Mouse (Mus musculus): ENCODE results near the gene Tmem125. TPM values are rescaled to one million over a fixed set of nuclear protein-coding genes. Genes with fewer than 3 reads are reported as not detected.
A peak's percentile ranks its signal among the peaks of the same experiment; 100 is the strongest.

Gene Tmem125
- polyA plus RNA-seq (2014; fragmentation: Nextera tagmentation; extraction: Ambion mirVana), result not detected in 2 replicates

- no peaks in the 10 kb centered on the region for H3K36me3 ChIP-seq (ENCODE audit: control insufficient read depth, insufficient read depth, low read length)
- H3K9ac ChIP-seq (ENCODE audit: low read length), result peak within 1 kb of the TSS; percentile 32
- no peaks in the 10 kb centered on the region for H3K27me3 ChIP-seq (replicated peaks; ENCODE audit: control insufficient read depth, insufficient read depth, low read length)
- peaks cover 5% of the 10 kb centered on the region; the same call in 1 of the 2 replicates for H3K4me1 ChIP-seq (ENCODE audit: control insufficient read depth, insufficient read depth, low read length)
- no peak for ATAC-seq
- no peak for DNase-seq (ENCODE audit: low spot score)
- peak within 1 kb of the TSS; percentile 55 for H3K4me2 ChIP-seq (ENCODE audit: low read length)
- no peak within 1 kb of the TSS for H3K27ac ChIP-seq (ENCODE audit: low read depth, low read length)
- peak within 1 kb of the TSS; percentile 20 for H3K4me3 ChIP-seq (ENCODE audit: low read depth, low read length)
- no peaks in the 10 kb centered on the region for H3K9me3 ChIP-seq (replicated peaks; ENCODE audit: control insufficient read depth, low read length)
- 1% methylated on average over 24 of the region's 24 CpGs for WGBS
Observed at GRCm38 (mm10) chr4:118543592-118544260, at the start of gene Tmem125. TSS of gene Tmem125 (minus strand) at chr4:118544044.

DNA sequence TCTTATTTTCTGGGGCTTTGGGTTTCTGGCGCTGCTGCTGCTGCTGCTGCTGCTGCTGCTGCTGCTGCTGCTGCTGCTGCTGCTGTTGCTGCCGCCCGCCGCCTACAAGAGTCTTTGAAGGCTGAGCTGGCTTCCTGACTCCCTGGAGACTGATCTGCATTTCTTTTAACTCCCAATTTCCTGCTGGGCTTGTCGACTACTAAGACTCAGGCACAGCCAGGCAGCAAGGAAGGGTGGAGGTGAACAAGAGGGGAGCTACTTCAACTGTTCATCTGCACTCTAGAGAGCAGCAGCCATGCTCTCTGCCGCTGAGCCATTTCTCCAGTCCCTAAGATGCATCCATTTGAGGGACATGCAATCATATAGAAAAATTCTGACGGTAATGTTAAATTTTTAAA is 45.9 kb upstream of the Tmem125 start:
- Histone ChIP-seq H3K27me3 (replicated peaks; ENCODE audit: control insufficient read depth, insufficient read depth, low read length) (no peaks in the 10 kb centered on the region), H3K4me2 (ENCODE audit: low read length) (no peak overlapping the region), H3K27ac (ENCODE audit: low read depth, low read length) (no peak overlapping the region), H3K4me3 (ENCODE audit: low read depth, low read length) (no peak overlapping the region), H3K4me1 (ENCODE audit: control insufficient read depth, insufficient read depth, low read length) (no peaks in the 10 kb centered on the region; the same call in 1 of the 2 replicates), H3K9me3 (replicated peaks; ENCODE audit: control insufficient read depth, low read length) (no peaks in the 10 kb centered on the region), H3K36me3 (ENCODE audit: control insufficient read depth, insufficient read depth, low read length) (no peaks in the 10 kb centered on the region), H3K9ac (ENCODE audit: low read length) (no peak overlapping the region)
- DNase-seq (ENCODE audit: low spot score) (peak; percentile 32), ATAC-seq (0 out of 2 replicates have a peak, but pooled peaks have one; percentile 32)
- 9% methylated on average over 7 of the region's 7 CpGs for WGBS

DNA sequence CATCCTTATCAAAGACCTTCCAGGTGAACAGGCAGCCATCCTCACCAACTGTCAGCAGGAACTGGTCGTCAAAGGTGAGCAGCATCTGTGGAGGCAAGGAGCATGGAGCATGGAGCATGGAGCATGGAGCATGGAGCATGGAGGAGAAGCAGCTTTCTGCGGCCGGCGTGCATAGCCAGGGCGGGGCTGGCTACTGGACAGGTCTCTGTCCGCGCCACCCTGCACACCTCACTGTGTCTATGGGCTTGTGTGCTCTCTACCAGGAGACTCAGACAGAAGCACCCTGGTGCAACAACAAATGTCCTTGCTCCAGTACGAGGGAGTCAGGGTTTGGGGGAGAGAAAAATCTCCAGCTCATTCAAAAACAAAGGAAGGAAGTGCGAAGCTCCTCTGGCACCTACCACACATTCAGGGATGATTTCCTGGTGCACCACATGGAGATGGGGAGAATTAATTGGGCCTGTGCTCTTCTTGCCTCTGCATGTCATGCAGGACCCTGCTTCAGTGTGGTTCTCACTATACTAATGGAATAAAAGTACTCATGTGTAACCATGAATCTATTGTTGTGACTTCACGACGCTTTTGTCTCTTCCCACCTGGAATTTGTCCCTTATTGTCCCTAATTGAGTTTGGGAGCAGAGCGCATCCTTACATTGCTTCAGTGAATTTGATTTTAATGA is 45.3 kb upstream of the Tmem125 start:
- no peaks in the 10 kb centered on the region; the same call in 1 of the 2 replicates for H3K4me1 ChIP-seq (ENCODE audit: control insufficient read depth, insufficient read depth, low read length)
- H3K36me3 ChIP-seq (ENCODE audit: control insufficient read depth, insufficient read depth, low read length), result no peaks in the 10 kb centered on the region
- no peak overlapping the region for H3K4me3 ChIP-seq (ENCODE audit: low read depth, low read length)
- H3K9me3 ChIP-seq (replicated peaks; ENCODE audit: control insufficient read depth, low read length), result no peaks in the 10 kb centered on the region
- ATAC-seq, result no peak
- WGBS, result 58% methylated on average over 12 of the region's 12 CpGs
- no peak overlapping the region for H3K4me2 ChIP-seq (ENCODE audit: low read length)
- H3K27me3 ChIP-seq (replicated peaks; ENCODE audit: control insufficient read depth, insufficient read depth, low read length), result no peaks in the 10 kb centered on the region
- DNase-seq (ENCODE audit: low spot score), result no peak
- peak overlapping the region; percentile 52; the same call in 1 of the 2 replicates for H3K27ac ChIP-seq (ENCODE audit: low read depth, low read length)
- H3K9ac ChIP-seq (ENCODE audit: low read length), result no peak overlapping the region; the same call in 1 of the 2 replicates

DNA sequence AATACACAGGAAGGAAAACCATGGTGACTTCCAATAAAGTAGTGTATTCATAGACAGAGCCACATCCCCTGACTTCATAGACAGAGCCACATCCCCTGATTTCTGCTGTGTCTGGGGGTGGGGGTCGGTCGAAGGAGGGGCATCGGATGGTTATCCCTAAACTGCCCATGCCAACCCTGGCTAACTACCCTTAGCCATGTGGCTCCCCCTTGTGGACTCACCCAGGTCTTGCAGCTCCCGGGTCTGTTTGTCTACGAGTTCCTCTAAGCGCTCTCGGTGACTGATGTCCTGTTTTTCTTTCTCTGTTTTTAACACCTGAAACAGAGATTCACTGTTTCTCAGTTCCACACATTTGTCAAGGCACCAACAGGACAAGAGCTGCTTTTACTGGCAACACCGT is 38.8 kb upstream of the Tmem125 start:
- Histone ChIP-seq H3K9ac (ENCODE audit: low read length) (no peak overlapping the region), H3K36me3 (ENCODE audit: control insufficient read depth, insufficient read depth, low read length) (no peaks in the 10 kb centered on the region), H3K27me3 (replicated peaks; ENCODE audit: control insufficient read depth, insufficient read depth, low read length) (no peaks in the 10 kb centered on the region), H3K9me3 (replicated peaks; ENCODE audit: control insufficient read depth, low read length) (no peaks in the 10 kb centered on the region), H3K4me1 (ENCODE audit: control insufficient read depth, insufficient read depth, low read length) (no peaks in the 10 kb centered on the region; the same call in 1 of the 2 replicates), H3K27ac (ENCODE audit: low read depth, low read length) (no peak overlapping the region), H3K4me3 (ENCODE audit: low read depth, low read length) (no peak overlapping the region), H3K4me2 (ENCODE audit: low read length) (no peak overlapping the region)
- DNase-seq (ENCODE audit: low spot score), result no peak
- no peak for ATAC-seq
- WGBS, result 95% methylated on average over 8 of the region's 8 CpGs

DNA sequence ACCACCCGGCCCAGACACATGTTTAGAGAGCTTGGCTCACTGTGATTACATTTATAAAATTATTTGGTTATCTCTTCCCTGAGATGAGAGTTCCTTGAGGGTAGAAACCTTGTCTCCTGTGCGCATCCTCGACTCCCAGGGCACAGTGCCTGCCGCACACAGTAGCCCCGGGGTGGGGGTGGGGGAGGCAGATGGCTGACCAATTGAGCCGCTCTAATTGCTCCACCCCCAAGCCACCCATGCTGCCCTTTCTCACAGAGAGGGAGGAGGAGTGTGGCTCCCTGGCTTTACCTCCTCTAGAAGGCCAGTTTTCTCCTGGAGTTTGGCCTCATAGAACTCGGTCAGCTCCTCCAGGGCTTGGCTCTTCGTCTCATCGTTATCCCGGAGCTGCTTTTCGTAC is 37.7 kb upstream of the Tmem125 start:
- WGBS, result 33% methylated on average over 11 of the region's 11 CpGs

DNA sequence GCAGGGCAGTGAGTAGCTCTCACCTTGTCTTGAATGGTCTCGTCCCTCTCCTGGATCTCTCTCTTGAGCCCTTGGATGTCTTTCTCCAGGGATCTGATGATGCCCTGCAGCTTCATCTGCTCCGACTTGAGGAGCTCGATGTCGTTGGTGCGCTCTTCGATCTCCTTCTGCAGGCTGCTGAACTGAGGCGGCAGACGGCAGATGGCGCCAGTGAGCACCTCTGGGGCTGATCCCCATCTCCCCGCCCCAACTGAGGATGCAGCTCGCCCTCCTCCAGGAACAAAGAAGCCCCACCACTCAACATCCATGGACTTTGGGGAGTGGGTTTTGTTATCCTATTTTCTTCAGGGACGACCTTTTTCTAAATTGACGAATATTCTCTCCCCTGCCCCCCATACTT is 35.5 kb upstream of the Tmem125 start:
- H3K36me3 ChIP-seq (ENCODE audit: control insufficient read depth, insufficient read depth, low read length), result no peaks in the 10 kb centered on the region
- 49% methylated on average over 13 of the region's 13 CpGs for WGBS
- no peak overlapping the region for H3K4me2 ChIP-seq (ENCODE audit: low read length)
- no peak overlapping the region for H3K9ac ChIP-seq (ENCODE audit: low read length)
- no peaks in the 10 kb centered on the region for H3K27me3 ChIP-seq (replicated peaks; ENCODE audit: control insufficient read depth, insufficient read depth, low read length)
- DNase-seq (ENCODE audit: low spot score), result peak; percentile 17
- no peak overlapping the region for H3K27ac ChIP-seq (ENCODE audit: low read depth, low read length)
- H3K9me3 ChIP-seq (replicated peaks; ENCODE audit: control insufficient read depth, low read length), result no peaks in the 10 kb centered on the region
- H3K4me3 ChIP-seq (ENCODE audit: low read depth, low read length), result no peak overlapping the region
- no peaks in the 10 kb centered on the region for H3K4me1 ChIP-seq (ENCODE audit: control insufficient read depth, insufficient read depth, low read length)
- no peak for ATAC-seq

More for the DNA sequence above, 37.7 kb upstream of the Tmem125 start:
- no peaks in the 10 kb centered on the region for H3K9me3 ChIP-seq (replicated peaks; ENCODE audit: control insufficient read depth, low read length)
- no peaks in the 10 kb centered on the region for H3K4me1 ChIP-seq (ENCODE audit: control insufficient read depth, insufficient read depth, low read length)
- no peaks in the 10 kb centered on the region for H3K36me3 ChIP-seq (ENCODE audit: control insufficient read depth, insufficient read depth, low read length)
- H3K27me3 ChIP-seq (replicated peaks; ENCODE audit: control insufficient read depth, insufficient read depth, low read length), result no peaks in the 10 kb centered on the region
- H3K27ac ChIP-seq (ENCODE audit: low read depth, low read length), result no peak overlapping the region
- no peak overlapping the region for H3K4me2 ChIP-seq (ENCODE audit: low read length)
- H3K4me3 ChIP-seq (ENCODE audit: low read depth, low read length), result no peak overlapping the region
- H3K9ac ChIP-seq (ENCODE audit: low read length), result no peak overlapping the region
- ATAC-seq (no peak), DNase-seq (ENCODE audit: low spot score) (no peak)

- WGBS, result 9% methylated on average over 6 of the region's 6 CpGs
- H3K27ac ChIP-seq (ENCODE audit: low read depth, low read length), result no peak overlapping the region
- no peaks in the 10 kb centered on the region for H3K27me3 ChIP-seq (replicated peaks; ENCODE audit: control insufficient read depth, insufficient read depth, low read length)
- no peaks in the 10 kb centered on the region for H3K9me3 ChIP-seq (replicated peaks; ENCODE audit: control insufficient read depth, low read length)
- no peak overlapping the region for H3K9ac ChIP-seq (ENCODE audit: low read length)
- no peaks in the 10 kb centered on the region for H3K36me3 ChIP-seq (ENCODE audit: control insufficient read depth, insufficient read depth, low read length)
- no peak overlapping the region for H3K4me3 ChIP-seq (ENCODE audit: low read depth, low read length)
- ATAC-seq (0 out of 2 replicates have a peak, but pooled peaks have one; percentile 48), DNase-seq (ENCODE audit: low spot score) (peak; percentile 89)
- H3K4me2 ChIP-seq (ENCODE audit: low read length), result no peak overlapping the region
- H3K4me1 ChIP-seq (ENCODE audit: control insufficient read depth, insufficient read depth, low read length), result no peaks in the 10 kb centered on the region
Observed at GRCm38 (mm10) chr4:118576097-118576496, 32.3 kb upstream of the Tmem125 start.

GRCm38 (mm10) chr4:118571441-118571840 is 27.6 kb upstream of the Tmem125 start:
- H3K36me3 ChIP-seq (ENCODE audit: control insufficient read depth, insufficient read depth, low read length), result no peaks in the 10 kb centered on the region
- no peak overlapping the region for H3K4me3 ChIP-seq (ENCODE audit: low read depth, low read length)
- no peaks in the 10 kb centered on the region for H3K4me1 ChIP-seq (ENCODE audit: control insufficient read depth, insufficient read depth, low read length)
- H3K27me3 ChIP-seq (replicated peaks; ENCODE audit: control insufficient read depth, insufficient read depth, low read length), result no peaks in the 10 kb centered on the region
- ATAC-seq, result no peak
- H3K4me2 ChIP-seq (ENCODE audit: low read length), result no peak overlapping the region
- no peak overlapping the region for H3K27ac ChIP-seq (ENCODE audit: low read depth, low read length)
- WGBS, result 75% methylated on average over 15 of the region's 15 CpGs
- DNase-seq (ENCODE audit: low spot score), result no peak
- H3K9ac ChIP-seq (ENCODE audit: low read length), result no peak overlapping the region
- H3K9me3 ChIP-seq (replicated peaks; ENCODE audit: control insufficient read depth, low read length), result no peaks in the 10 kb centered on the region

GRCm38 (mm10) chr4:118569320-118569719 is 25.5 kb upstream of the Tmem125 start:
- WGBS, result 74% methylated on average over 23 of the region's 23 CpGs
- no peak overlapping the region for H3K4me3 ChIP-seq (ENCODE audit: low read depth, low read length)
- no peaks in the 10 kb centered on the region for H3K4me1 ChIP-seq (ENCODE audit: control insufficient read depth, insufficient read depth, low read length)
- H3K9me3 ChIP-seq (replicated peaks; ENCODE audit: control insufficient read depth, low read length), result no peaks in the 10 kb centered on the region
- no peak overlapping the region for H3K9ac ChIP-seq (ENCODE audit: low read length)
- no peak overlapping the region for H3K4me2 ChIP-seq (ENCODE audit: low read length)
- H3K27me3 ChIP-seq (replicated peaks; ENCODE audit: control insufficient read depth, insufficient read depth, low read length), result no peaks in the 10 kb centered on the region
- no peak for DNase-seq (ENCODE audit: low spot score)
- H3K36me3 ChIP-seq (ENCODE audit: control insufficient read depth, insufficient read depth, low read length), result no peaks in the 10 kb centered on the region
- no peak for ATAC-seq
- no peak overlapping the region for H3K27ac ChIP-seq (ENCODE audit: low read depth, low read length)

Measured in forebrain, embryonic 14.5 days (tissue).